11 mouse cellular contexts compared by ENCODE assay signal in the genomic region with DNA sequence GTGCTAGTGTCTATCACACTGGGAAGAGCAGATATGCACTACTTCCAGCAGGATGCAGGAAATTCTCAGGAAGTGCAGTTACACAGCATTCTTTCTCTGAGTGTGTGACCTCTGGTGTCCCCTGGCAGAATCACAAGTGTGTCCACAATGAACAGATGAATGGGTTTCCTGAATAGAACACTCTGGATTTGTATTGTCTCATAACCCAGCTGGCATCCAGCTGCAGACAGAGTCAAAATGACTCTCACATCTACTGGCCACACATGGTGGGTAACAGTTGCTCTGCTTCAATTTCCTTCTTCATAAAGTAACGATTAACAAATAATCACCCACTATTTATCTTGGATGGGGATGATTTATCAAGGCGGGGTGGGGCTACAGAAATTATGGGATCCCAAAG. TPM values are rescaled to one million over a fixed set of nuclear protein-coding genes. Genes with fewer than 3 reads are reported as not detected.
A peak's percentile ranks its signal among the peaks of the same experiment; 100 is the strongest.
DNase-seq lines count a peak whose midpoint lies in the region; ATAC-seq lines count a peak whose summit lies in the region.
"Had no signal": no experiment of that assay in that cellular context is flagged by ENCODE, and none has a peak within 500 bp of the region (broad histone marks: within the 10 kb centered on the region; RNA-seq: fewer than 3 reads in every experiment).

No protein-coding gene starts in this region.

- WGBS in neural tube, embryonic 11.5 days: 76% methylated on average over 2 of the region's 2 CpGs
- 41% methylated on average over 2 of the region's 2 CpGs for WGBS in lung, embryonic 16.5 days
- WGBS in neural tube, embryonic 12.5 days: 70% methylated on average over 2 of the region's 2 CpGs

- no peaks in the 10 kb centered on the region for H3K27me3 ChIP-seq in neural tube, embryonic 11.5 days (ENCODE audit: control insufficient read depth, insufficient read depth, low read length)
- H3K27me3 ChIP-seq in lung, embryonic 16.5 days (ENCODE audit: control insufficient read depth, insufficient read depth, low read depth, low read length): no peaks in the 10 kb centered on the region
- no peaks in the 10 kb centered on the region for H3K27me3 ChIP-seq in neural tube, embryonic 12.5 days (replicated peaks)

- H3K9ac ChIP-seq in neural tube, embryonic 11.5 days (ENCODE audit: low read length): no peak overlapping the region
- no peak overlapping the region for H3K9ac ChIP-seq in lung, embryonic 16.5 days (ENCODE audit: low read length)
- no peak overlapping the region for H3K9ac ChIP-seq in neural tube, embryonic 12.5 days

- ATAC-seq in neural tube, embryonic 11.5 days (ENCODE audit: insufficient read depth, low FRiP score, low TSS enrichment): peak; percentile 39; the same call in 1 of the 2 replicates
- ATAC-seq in lung, embryonic 16.5 days (ENCODE audit: low read depth): peak; percentile 86
- ATAC-seq in neural tube, embryonic 12.5 days (ENCODE audit: low FRiP score, low read depth): peak; percentile 48; the same call in 1 of the 2 replicates

- no peaks in the 10 kb centered on the region for H3K36me3 ChIP-seq in neural tube, embryonic 11.5 days (ENCODE audit: control insufficient read depth, insufficient read depth, low read length)
- H3K36me3 ChIP-seq in lung, embryonic 16.5 days (ENCODE audit: control insufficient read depth, insufficient read depth, low read length): no peaks in the 10 kb centered on the region
- no peaks in the 10 kb centered on the region for H3K36me3 ChIP-seq in neural tube, embryonic 12.5 days
- H3K36me3 ChIP-seq: limb, embryonic 10.5 days had no signal

- no peaks in the 10 kb centered on the region for H3K9me3 ChIP-seq in neural tube, embryonic 11.5 days (ENCODE audit: control insufficient read depth, low read length)
- no peaks in the 10 kb centered on the region for H3K9me3 ChIP-seq in lung, embryonic 16.5 days (ENCODE audit: control insufficient read depth, low read length)
- H3K9me3 ChIP-seq in neural tube, embryonic 12.5 days: no peaks in the 10 kb centered on the region
- H3K9me3 ChIP-seq: limb, embryonic 10.5 days; megakaryocyte, embryonic 14.5 days had no signal

- 0 out of 2 replicates have a peak overlapping the region, but pooled peaks have one; percentile 35 for H3K27ac ChIP-seq in neural tube, embryonic 11.5 days (ENCODE audit: low read depth, low read length)
- H3K27ac ChIP-seq in lung, embryonic 16.5 days (ENCODE audit: low read length): peak overlapping the region; percentile 55
- no peak overlapping the region for H3K27ac ChIP-seq in neural tube, embryonic 12.5 days
- H3K27ac ChIP-seq: gastrocnemius, adult 2 months; limb, embryonic 10.5 days had no signal

- peak; percentile 34 for DNase-seq in embryo, embryonic 10 days (ENCODE audit: low spot score)
- no peak for DNase-seq in embryo, embryonic 9.5 days (ENCODE audit: extremely low spot score)
- no peak for DNase-seq in neural tube, embryonic 11.5 days (ENCODE audit: low spot score)
- no peak for DNase-seq in neural tube, embryonic 10.5 days (ENCODE audit: extremely low spot score, low spot score)
- DNase-seq in thymus, postnatal 36 days: no peak
- DNase-seq in yolk sac, embryonic 10.5 days (ENCODE audit: low spot score): no peak

- H3K4me3 ChIP-seq in neural tube, embryonic 11.5 days (ENCODE audit: low read depth, low read length): no peak overlapping the region
- H3K4me3 ChIP-seq in lung, embryonic 16.5 days (ENCODE audit: low read length): no peak overlapping the region
- no peak overlapping the region for H3K4me3 ChIP-seq in neural tube, embryonic 12.5 days
- H3K4me3 ChIP-seq: gastrocnemius, adult 2 months; limb, embryonic 10.5 days; megakaryocyte, embryonic 14.5 days had no signal

- no peak overlapping the region for H3K4me2 ChIP-seq in neural tube, embryonic 11.5 days (ENCODE audit: low read depth)
- H3K4me2 ChIP-seq in lung, embryonic 16.5 days (ENCODE audit: low read depth, low read length): 0 out of 2 replicates have a peak overlapping the region, but pooled peaks have one; percentile 1
- no peak overlapping the region for H3K4me2 ChIP-seq in neural tube, embryonic 12.5 days (replicated peaks)

- 0 out of 2 replicates have a peak, but pooled peaks cover 5% of the 10 kb centered on the region for H3K4me1 ChIP-seq in neural tube, embryonic 11.5 days (ENCODE audit: control insufficient read depth, insufficient read depth, low read length)
- H3K4me1 ChIP-seq in lung, embryonic 16.5 days (replicated peaks; ENCODE audit: control insufficient read depth, insufficient read depth, low read length): peaks cover 12% of the 10 kb centered on the region
- peaks cover 16% of the 10 kb centered on the region for H3K4me1 ChIP-seq in neural tube, embryonic 12.5 days

RNA-seq across cellular contexts. Expression of a gene that starts 43.5 kb away (rescaled TPM):
- polyA plus RNA-seq in neural tube, embryonic 11.5 days (2014; fragmentation: Nextera tagmentation; extraction: Ambion mirVana): 3.5 and 3.6 TPM in 2 replicates
- polyA plus RNA-seq in lung, embryonic 16.5 days (2015; fragmentation: Nextera tagmentation; extraction: Ambion mirVana): 0.70 and 0.75 TPM in 2 replicates
- polyA plus RNA-seq in neural tube, embryonic 12.5 days (2016; fragmentation: Nextera tagmentation; extraction: Ambion mirVana): 4.7 and 4.9 TPM in 2 replicates
